Mouse (Mus musculus) 416B (cell line): ENCODE results near the gene Zfp385c.

Experiments used
- DNase-seq: peaks from one replicate; pipeline ENCODE4 v3.0.0; 2011; ENCODE audit warnings: low read depth

Gene Zfp385c

GRCm38 (mm10) chr11:100690389-100690788, 1.9 kb downstream of the Zfp385c start:
- no peak for DNase-seq

GRCm38 (mm10) chr11:100688443-100688842, 3.8 kb downstream of the Zfp385c start:
- no peak for DNase-seq

DNA sequence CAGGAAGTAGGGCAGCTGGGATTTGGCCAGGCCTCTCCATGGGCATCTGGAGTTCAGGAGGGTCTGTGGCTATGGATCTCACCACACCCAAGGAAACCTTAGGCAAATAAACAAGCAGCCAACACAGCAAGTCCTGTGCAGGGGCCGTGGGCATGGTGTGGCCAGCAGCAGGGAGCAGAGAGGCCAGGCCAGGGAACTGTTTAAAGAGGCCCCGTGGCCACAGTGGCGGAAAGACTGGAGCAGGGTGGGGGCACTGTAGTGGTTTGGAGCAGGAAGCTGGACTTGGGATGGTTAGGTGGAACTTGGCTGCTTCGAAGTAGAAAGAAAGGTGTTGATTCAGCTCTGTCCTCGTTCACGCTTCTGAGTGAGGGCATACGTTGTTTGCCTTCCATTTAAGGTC, 5.0 kb downstream of the Zfp385c start:
- no peak for DNase-seq

GRCm38 (mm10) chr11:100685371-100685770, 6.9 kb downstream of the Zfp385c start:
- DNase-seq: no peak

- no peak for DNase-seq
Observed at GRCm38 (mm10) chr11:100684084-100684483, 8.2 kb downstream of the Zfp385c start.

DNA sequence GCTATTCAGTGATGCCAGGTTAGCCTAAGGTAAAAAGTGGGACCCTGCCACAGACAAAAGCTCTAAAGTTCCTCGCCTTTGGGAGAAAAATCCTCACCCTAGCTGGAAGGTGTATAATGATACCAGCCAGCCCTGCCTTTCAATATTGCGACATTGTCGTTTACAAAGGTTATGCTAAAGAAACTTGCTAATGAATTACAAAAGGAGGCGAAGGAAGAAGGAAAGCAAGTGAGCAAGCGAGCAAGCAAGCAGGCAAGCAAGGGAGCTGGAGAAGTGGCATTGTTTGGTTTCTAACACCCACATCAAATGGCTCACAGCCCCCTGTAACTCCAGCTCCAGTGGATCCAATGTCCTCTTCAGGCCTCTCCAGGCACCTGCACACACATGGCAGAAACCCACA, 9.7 kb downstream of the Zfp385c start:
- no peak for DNase-seq

DNA sequence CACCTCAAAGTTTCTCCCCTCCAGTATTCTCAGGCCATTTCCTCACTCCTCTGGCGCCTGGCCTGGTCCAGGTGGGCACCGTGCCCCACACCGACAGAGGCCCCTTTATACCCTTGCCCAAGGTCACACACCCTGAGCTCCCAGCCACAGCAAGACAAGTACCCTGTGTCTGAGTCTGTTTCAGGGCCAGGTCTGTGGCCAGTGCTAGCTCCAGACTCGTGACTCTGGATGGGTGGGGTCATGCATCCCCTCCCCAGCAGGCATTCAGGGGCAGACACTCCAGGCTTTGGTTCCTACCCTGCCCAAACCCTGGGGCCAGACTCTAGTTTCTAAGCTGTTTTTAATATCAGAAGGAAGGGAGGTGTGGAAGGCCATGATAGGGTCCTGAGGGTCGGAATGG, 10.4 kb downstream of the Zfp385c start:
- no peak for DNase-seq

DNA sequence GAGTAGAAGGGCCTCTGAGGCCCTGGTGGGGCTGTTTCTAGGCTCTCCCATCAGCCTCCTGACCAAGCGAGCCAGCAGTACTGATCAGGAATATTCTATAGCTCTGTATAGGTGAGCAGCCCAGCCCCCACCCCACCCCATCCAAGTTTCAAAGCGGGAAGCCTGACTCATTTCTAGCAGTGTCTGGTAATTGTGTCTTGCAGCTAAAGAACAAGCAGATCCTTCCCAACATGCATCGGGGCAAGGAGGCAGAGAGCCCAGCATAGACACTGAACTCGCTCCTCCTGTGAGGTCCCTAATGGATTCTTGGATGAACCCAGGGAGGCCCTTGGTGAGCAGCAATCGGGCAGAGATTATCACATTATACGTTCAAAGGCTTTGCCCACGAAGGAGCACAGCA, 14.4 kb downstream of the Zfp385c start:
- no peak for DNase-seq

DNA sequence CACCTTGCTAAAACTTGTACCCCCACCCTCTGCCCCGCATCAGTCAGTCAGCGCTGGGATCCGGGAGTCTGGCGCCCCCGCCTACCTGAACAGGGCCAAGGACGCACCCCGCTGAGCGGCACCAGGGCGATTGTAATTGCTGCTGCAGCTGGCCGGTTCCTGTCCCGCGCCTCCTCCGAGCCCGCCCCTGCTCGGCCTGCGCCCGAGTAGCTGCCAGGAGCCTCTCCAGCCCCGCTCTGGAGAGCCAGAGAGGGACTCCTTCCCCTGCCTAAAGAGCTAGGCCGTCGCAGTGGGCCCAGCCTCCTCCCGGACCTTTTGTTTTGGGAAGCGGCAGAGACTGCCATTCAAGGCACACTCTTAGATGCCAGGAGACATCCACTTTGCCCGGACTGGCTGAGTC, 19.1 kb downstream of the Zfp385c start:
- DNase-seq: no peak

- DNase-seq: no peak
Observed at GRCm38 (mm10) chr11:100671956-100672355, 20.3 kb downstream of the Zfp385c start.

GRCm38 (mm10) chr11:100671049-100671448, 21.2 kb downstream of the Zfp385c start:
- DNase-seq: no peak

DNA sequence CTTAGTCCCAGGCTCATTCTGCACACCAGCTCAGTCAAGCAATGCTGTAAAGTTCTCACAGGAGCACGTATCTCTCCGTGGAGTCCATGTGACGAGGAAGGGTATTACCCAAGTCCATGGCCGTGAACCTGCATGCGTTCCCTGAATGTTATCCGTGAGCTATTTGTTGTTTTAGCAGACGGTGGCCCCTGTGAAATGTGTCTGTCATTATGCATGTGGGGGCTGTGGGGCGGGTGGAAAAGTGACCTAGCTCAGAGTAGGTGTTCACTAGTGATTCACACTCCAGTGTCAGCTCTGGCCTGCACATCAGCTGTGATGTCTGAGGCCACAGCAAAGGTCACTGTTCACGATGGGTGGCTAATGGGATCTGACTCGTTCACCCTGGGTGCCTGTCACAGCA, 32.4 kb downstream of the Zfp385c start:
- DNase-seq: no peak

- DNase-seq: no peak
Observed at GRCm38 (mm10) chr11:100656458-100656857, 35.8 kb downstream of the Zfp385c start.

- DNase-seq: peak; percentile 24
Observed at GRCm38 (mm10) chr11:100655589-100655988, 36.7 kb downstream of the Zfp385c start.

DNA sequence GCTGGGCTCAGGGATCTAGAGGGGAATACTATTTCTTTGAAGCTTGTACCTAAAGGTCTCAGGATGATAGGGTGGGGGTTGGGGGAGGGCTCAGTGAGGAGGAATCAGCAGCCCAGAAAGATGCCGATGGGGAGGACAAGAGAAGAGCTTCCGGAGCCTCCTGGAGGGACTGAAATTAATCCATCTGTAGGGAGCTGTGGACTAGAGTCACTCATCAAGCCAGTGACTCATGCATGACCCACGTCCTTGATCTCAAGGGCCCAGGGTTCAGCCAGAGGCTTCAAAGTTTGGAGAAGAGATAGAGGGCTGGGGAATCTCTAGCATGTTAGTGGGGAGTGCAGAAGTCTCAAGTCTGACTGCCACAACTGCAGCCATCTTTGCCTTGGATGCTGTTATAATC, 40.5 kb downstream of the Zfp385c start:
- peak; percentile 29 for DNase-seq

DNA sequence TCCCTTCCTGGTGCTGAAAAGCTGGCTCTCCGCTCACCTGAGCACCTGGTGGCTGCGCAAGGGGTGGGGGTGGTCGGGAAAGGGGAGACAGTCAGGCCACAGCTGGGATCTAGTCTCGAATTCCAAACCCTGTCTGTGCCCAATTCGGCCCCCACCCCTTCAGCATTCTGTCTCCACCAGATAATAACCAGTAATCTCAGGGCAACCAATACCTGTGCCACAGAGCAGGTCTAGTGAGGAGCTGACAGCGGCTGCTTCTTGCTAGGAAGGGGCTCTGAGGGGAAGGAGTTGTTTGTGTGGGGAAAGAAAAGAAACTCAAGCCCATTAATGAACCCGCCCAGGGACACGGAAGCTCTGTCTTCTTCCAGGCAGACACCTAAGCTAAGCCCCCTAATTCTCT, 41.0 kb downstream of the Zfp385c start:
- no peak for DNase-seq

DNA sequence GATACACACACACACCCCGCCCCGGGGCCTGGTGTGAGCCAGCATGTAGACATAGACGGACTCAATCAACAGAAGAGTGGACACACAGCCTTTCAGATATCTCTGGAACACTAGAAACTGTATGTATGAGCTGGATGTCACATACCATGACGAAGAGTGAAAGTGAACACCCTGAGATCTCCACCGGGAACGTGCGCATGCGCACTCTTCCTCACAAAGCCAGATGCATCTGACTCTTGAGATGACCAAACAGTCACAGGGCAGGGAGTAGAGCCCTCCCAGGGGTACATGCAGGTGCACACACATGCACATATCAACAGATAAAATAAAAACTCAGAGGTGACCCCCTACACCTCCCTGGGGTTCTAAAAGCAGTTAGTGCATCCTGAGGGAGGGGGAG, 43.9 kb downstream of the Zfp385c start:
- DNase-seq: no peak

DNA sequence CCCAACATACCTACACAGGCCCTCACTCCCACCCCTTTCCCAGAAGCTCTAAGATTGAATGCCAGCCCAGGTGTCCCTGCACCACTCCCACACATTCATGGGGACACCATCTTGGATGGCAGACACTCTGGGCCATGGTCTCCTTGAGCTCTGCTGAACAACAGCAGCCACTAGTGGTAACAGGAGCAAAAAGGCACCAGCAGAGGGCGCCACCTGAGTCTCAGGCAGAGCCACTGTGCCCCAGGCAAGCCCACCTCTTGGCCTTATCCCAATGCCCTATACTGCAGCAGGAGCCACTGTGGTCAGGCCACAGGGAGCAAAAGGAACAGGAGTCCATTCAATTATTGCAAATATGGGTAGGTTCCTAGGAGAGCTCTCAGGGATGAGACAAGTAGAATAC, 46.0 kb downstream of the Zfp385c start:
- DNase-seq: peak; percentile 69

- no peak for DNase-seq
Observed at GRCm38 (mm10) chr11:100643612-100644575, 48.4 kb downstream of the Zfp385c start.

DNA sequence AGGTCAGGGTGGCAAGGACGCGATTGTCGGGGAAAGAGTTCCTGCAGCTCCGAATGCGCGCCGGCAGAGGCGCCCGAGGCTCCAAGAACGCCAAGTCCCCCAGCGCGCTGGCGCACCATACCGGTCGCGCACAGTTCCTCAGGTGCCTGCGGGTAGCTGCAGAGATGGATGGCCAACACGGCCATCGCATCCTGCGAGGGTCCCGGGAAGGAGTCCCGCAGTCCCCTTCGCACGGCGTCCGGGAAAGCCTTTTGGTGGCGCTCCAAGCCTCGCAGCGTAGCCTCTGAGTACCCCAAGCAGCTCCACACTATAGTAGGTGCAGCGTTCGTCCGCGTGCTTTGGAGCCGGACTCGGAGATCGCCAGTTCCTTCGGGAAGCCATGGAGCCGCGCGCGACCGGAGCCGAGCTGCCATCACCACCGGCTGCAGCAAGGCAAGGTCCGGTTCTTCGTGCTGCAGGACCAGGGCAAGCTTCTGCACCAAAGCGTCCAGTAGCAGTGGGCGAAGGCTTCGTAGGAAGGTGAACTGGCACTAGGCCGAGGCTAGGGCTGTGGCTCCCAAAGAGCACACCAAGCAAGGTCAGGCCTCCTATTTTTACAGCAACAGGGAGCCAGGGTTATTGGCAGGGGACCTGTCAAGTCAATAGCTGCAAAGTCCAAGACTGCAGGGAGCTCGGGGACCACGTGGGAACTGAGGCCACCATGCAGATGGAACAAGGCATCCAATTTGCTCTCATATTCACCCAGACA, 51.9 kb downstream of the Zfp385c start:
- DNase-seq: no peak

DNA sequence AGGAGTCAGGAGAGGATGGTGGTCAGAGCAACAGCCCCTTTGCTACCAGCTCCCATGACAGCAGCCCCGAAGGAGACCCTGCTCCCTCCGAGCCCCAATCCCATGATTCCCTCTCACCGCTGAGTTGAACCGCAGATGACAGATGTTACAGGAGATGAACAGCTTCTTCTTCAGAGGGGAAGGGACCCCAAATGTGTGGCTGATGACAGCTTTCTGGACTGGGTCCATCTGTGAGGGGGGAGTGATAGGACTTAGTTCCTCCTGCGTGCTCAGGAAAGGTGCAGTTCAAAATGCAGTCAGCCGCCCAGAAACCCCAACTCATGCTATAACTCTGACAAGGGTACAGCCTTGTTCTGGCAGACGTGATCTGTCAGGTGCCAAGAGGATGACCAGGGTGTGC, 57.7 kb downstream of the Zfp385c start:
- no peak for DNase-seq

GRCm38 (mm10) chr11:100628862-100629352, 63.3 kb downstream of the Zfp385c start:
- DNase-seq: no peak

GRCm38 (mm10) chr11:100628056-100628455, 64.2 kb downstream of the Zfp385c start:
- DNase-seq: no peak
